Mouse (Mus musculus): ENCODE results near the gene Stt3b.

Gene Stt3b

DNA sequence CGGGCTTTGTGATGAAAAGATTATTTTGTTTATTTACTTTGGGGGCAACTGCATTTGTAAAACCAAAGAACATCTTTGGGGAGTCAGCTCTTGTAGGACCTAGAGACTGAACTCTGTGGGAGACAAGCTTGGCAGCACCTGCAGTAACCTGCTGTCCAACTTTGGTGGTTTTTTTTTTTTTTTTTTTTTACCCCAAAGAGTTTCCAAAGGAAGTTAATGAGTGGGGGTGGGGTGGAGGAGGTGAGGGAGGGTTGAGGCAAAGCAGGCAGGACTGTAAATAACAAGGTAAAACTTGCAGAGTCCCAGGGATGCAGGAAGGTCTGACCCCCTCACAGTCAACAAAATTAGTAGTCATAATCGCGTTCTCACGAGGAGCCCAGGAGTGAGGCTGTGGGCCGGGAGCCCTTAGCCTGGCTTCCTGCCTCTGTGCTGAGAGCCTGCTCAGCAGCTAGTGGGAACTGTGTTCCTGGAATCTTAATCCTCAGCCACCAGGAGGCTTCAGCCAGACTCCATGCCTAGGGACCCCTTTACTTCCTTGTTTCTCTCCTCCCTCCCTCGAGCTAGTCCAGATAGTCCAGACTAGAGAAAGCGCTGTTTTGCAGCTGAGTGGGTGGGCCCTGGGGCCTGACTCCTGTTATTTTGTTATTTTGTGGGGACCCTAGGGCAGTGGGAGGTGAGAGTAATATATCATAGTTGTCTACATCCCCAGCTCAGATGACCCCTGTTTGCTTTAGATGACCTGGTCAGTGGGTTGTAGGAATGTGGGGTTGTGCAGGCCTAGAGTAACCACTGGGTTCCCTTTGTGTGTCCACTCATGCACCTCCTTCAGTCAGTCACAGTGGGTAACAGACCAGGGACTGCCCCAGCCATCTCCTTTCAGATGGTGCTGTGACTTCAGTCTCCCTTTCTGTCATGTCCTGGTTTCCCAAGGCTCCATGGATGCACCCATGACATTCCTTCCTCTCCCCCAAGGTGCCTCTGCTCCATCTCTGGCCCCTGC, 95.3 kb downstream of the Stt3b start:
- DNase-seq (ENCODE audit: low spot score): no peak

DNA sequence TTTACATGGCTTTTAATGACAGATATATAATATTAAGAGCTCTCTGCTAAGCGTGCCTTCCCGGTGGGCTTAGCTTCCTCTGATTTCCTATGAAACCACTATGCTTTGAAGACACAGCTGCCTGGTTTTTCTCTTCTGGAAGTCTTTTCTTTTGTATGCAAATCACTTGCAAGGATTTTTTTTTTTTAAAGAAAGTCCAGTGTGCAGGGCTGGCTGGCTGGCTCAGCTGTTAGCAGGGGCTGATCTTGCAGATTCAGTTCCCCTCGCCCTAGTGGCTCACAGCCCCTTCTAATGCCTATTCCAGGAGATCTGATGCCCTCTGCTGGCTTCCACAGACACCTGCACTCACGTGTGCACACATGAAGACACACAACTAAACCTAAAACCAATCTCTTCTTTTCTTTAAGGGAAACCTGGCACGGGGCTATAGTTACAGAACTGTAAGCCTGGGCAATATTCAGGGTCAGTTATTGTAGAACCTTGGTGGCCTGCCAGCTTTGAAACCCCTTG, 96.4 kb downstream of the Stt3b start:
- no peak for DNase-seq (ENCODE audit: low spot score)

DNA sequence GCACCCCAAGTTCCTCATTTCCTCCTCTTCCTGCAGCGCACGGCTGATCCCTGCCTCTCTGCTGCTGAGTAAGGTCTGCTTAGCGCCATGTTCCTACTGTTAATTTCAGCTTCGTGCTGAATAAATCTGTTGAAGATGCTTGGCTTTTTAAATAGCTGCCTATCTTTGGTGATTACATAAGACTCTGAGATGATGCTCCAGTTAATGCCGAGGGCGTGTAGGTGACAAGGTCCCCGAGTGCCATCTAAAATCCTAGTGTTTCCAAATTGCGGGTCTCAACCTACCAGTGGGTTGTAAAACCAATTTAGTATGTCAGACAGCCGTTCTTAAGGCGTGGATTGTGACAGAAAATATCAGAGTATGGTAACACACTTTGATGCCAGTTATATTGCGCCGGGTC, 99.7 kb downstream of the Stt3b start:
- no peak for DNase-seq (ENCODE audit: low spot score)

DNA sequence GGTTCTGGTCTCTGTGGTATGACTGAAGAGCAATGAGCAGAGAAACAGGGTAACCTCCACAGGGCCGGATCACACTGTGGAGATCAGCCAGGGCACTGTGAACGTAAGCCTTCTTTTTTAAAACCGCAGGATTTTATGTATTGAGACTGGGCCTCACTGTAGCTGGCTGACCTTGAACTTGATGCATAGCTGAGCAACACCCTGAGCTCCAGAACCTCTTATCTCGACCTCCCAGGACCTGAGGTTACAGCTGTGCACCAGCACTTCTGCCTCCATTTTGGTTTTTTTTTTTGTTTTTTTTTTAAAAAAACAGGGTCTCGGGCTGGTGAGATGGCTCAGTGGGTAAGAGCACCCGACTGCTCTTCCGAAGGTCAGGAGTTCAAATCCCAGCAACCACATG, 100.5 kb downstream of the Stt3b start:
- DNase-seq (ENCODE audit: low spot score): no peak

DNA sequence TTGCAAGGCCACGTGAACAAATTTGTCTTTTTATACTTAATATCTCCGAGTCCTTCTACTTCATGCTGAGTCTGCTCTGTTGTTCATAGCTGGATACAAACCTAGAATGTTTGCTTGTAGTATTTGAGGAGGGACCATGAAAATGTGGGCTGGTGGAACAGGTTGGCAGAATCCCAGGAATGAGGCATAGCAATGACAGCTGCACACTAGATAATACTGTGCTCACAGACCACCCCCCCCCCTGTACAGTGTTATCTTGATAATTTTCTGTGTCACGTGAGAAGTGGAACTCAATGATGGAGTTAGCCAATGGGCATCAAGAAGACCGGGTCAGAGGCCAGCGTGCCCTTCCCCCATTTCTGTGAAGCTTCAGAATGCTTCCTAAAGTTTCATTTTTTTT, 104.0 kb downstream of the Stt3b start:
- peak; percentile 38 for DNase-seq (ENCODE audit: low spot score)

DNA sequence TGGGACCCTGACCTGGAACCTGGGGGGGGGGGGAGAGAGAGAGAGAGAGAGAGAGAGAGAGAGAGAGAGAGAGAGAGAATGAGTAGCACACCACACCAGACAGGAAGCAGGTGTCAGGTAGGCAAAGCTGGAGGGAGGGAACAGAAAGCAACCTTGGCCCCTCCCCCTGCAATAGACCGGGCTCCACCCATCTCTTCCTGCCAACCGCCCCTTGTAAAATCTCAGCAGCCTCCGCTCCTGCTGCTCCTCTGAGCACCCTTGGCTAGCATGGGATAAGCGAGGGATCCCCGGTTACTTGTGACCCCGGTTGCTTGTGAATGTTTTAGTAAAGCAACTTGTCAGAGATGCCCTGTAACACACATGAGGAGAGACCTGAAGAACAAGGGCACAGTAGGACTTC, 104.7 kb downstream of the Stt3b start:
- DNase-seq (ENCODE audit: low spot score): no peak

DNA sequence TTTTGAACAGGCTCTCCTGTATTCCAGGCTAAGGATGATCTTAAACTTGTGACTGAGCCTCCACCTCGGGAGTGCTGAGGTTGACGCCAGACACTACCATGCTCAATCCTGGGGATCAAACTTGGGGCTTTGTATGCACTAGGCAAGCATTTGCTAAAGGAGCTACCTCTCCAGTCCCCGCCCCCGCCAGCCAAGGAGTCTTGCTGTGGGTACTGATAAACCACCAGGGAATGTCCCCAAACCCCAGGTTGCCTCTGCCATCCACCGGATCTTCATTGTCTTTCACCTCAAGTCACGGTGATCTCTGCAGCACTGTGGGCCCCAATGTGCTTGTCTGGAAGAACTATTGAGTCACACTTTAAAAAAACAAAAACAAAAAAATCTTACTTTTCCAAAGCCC, 107.1 kb downstream of the Stt3b start:
- no peak for DNase-seq (ENCODE audit: low spot score)

DNA sequence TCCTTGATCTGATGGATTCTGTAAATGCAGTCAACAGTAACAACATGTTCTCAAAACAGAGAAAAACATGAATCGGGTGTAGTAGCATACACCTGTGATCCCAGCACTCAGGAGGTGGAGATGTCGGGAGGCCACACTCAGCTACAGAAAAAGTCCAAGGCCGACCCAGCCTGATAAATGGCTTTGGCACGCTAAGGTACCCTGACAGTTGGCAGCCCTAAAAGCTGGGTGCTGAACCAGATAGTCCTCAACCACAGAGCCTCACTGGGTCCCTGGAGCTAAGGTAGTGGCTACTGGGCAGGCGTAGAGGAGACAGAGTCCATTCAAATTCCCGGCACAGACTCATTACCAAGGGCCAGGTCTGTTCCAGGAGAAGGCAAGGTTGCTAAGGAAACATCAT, 109.0 kb downstream of the Stt3b start:
- no peak for DNase-seq (ENCODE audit: low spot score)

DNA sequence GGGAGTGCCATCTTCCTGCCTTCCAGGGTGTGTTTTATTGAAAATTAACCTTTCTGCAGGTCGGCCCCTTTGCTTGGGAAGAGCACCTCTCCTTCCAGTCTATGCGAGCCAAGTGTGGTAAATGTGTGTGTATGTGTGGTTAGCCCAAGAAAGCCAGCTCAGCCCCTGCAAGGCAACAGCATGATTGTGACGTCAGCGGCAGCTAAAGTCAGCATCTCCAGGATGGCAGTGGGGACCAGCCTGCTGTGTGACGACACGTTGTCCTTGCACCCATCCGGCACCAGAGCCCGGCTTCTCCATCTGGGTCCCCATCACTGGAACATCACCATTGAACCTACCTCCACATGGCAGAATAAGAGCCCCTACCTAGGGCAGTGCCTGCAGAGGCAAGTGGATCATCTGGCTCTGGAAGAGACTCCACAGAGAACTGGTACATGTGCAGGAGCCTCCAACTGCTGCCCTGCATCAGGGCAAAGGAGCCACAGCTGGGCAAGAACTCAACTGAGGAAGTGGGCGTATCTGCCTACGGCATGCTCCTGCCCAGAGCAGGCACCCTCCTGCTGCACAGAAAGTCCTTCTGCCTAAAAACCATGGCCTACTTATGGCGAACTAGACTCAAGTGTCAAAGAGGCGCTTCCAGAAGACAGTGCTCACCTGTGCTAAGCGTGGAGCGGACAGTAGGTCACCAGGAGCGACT, 109.9 kb downstream of the Stt3b start:
- DNase-seq (ENCODE audit: low spot score): no peak

DNA sequence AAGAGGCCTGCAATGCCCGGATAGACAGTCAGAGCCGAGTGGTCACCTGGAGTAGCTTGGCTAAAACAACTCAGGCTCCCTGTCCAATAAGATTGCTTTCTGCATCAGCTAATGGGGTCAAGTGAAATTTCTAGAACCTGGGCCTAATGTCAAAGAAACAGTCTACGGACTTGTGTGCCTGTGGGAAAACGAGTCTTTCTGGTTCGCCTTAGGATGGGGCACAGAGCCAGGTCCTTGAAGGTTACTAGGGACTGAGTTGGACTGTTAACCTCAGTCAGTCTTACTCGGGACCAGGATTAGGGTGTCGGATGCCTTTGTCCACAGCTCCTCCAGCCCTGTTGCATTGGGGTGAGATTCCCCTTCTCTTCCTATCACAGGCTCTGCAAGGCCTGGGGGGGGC, 113.1 kb downstream of the Stt3b start:
- DNase-seq (ENCODE audit: low spot score): no peak

DNA sequence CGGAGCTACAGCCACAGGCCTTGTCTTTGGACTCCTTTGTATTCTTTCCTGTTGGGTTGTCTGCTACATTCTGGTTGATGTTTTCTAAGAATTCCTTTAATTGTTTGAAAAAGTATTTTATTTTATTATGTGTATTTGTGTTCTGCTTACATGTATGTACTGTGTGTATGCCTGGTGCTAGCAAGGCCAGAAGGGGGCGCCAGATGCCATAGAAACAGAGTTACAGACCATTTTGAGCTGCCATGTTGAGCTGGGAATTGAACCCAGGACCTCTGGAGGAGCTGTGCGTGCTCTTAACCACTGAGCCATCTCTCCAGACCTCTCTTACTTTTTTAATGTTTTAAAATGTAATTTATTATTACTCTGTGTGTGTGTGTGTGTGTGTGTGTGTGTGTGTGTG, 117.3 kb downstream of the Stt3b start:
- DNase-seq (ENCODE audit: low spot score): no peak
